Mouse (Mus musculus) heart, adult 8-10 months (tissue): Measurements from ENCODE around the gene Gm5089. TPM values are rescaled to one million over a fixed set of nuclear protein-coding genes. Genes with fewer than 3 reads are reported as not detected.

Experiments used
- DNase-seq: peaks from one replicate; pipeline ENCODE4 v3.0.0; 2022; ENCODE audit warnings: low spot score
- total RNA-seq, 4 experiments: library from RNA; stranded (reverse); gene quantifications; 2 replicates each; pipeline ENCODE4 v1.2.4; 2022

Gene Gm5089
- total RNA-seq, 4 experiments from 2014 or later, result not detected

DNA sequence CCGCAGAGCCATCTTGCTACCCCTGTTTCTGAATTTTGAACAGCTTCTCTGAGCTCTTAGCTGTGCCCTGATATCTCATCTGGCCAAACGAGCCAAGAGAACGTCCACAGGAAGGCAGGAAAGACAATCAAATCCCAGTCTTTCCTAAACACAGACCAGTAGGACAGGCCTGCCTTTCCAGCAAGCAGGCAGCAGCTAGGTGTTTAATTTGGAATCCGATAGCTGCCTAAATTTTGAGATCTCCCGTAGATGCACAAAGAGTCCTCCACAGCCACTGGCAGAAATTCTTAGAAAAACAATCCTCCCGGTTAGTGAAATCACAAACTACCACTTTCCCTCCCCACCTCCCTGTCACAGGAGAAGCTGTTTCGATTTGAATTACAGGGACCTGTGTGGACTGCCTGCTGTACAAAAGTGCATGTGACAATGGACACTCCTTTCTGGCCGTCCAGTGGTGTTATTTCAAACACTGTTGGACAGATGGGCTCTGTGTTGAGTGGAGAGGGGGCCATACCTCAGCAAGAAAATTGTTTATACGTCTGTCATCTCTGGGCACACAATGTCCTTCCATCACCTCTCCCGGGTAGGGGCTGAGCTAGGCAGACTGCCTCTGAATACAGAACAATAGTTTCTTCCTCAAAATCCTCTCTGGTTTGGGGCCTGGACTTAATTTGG, 24.2 kb downstream of the Gm5089 start:
- DNase-seq, result no peak

DNA sequence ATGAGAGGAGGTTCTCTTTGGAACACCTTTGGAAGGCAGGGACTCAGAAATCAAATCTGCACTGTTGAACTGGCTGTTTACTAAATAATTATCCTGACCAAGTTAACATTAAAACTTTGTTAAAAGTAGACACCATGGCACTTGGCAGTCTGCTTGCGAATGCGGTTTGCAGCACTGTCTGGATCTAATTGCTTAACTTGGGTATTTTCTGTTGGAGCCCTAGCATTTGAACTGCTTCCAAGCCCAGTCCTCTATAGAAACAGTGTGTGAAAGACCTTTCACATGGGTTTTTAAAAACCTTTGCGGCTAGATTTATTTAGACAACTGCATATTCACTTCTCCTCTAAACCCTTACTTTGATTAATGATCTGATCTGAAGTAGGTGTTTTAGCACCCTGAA, 26.5 kb downstream of the Gm5089 start:
- no peak for DNase-seq

DNA sequence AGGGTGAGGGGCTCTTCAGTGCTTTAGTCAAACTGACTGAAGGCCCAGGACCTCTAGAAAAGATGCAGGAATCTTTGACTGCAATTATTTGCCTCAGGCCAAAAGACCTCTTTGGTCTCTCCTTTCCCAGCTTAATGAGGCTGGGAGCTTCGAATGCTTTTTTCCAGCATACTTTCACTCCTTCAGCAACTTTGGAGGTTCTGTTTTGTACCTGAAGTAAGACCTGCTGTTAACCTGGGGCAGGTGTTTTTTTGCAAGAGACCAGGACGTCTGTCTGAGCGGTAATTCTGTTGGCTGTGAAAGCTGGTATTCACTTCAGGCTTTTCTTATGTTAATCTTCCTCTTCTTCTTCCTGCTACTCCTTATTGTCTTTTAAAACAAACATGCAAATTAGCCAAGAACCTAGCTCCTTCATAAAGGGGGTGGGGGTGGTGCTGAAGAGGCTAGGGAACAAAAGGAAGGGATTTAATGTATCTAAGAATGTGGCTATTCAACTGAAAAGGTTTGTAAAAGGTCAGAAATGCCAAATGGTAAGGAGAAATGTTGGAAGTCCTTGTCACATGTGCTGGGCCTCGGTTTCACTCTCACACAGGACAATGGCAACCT, 34.6 kb downstream of the Gm5089 start:
- DNase-seq, result no peak

DNA sequence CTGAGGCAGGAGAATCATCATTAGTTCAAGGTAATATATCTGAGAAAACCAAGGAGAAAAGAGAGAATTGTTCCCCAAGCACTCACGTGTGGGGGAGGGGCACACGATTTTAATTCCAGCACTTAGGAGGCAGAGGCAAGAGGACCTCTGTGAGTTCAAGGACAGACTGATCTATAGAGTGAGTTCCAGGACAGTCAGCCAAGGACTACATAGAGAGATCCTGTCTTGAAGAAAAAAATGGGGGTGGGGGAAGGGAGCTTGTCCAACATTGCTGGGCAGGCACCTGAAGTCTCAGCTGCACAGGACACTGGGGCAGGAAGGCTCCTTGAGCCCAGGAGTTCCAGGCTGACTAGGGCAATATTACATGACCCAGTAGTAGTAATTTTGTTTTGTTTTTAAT, 36.1 kb downstream of the Gm5089 start:
- DNase-seq, result no peak

DNA sequence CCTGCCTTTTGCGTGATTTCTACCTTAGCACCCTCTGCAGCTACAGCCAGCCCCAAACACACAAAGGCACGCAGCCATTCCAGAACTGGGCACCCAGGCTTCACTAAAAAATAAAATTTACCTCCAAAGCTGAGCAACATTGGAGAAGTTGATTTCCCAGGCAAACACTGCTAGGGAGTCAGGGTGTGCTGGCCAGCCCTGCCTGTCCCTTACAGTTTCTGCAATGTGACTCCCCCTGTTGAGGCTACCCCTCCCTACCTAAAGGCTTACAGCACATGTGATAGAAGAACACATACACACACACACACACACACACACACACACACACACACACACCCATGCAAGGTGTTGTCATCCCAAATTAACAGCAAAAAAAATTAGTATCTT, 37.4 kb downstream of the Gm5089 start:
- DNase-seq, result no peak

DNA sequence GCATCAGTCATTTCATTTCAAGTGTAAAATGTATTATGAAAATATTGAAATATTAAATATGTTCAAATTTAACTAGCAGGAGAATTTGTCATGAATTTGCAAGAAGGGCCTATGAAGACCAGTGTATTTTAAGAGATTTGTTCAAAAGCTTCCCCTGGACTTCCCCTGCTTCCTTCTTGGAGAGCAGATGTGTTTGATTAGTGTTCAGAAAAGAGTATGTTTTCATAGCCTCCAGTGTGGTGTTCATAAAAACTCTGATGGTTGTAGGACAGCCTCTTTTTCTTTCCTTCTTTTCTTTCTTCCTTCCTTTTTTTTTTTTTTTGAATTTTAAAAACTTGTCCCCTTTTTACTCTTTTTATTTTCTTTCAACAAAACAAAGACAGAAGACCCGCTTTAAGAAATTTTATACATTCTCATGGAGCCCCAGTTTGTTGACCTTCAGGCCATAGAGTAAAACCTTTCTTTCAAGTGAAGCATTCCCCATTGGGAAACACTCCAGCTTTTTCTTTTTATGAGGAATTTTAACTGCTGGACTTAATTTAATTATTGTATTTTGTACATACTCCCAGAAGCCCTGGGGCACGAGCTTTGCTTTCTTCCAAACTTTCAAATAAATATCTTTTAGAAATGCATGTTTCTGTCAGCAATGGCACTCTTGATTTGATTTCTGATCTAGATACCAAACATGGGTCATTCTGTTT, 37.9 kb downstream of the Gm5089 start:
- no peak for DNase-seq

DNA sequence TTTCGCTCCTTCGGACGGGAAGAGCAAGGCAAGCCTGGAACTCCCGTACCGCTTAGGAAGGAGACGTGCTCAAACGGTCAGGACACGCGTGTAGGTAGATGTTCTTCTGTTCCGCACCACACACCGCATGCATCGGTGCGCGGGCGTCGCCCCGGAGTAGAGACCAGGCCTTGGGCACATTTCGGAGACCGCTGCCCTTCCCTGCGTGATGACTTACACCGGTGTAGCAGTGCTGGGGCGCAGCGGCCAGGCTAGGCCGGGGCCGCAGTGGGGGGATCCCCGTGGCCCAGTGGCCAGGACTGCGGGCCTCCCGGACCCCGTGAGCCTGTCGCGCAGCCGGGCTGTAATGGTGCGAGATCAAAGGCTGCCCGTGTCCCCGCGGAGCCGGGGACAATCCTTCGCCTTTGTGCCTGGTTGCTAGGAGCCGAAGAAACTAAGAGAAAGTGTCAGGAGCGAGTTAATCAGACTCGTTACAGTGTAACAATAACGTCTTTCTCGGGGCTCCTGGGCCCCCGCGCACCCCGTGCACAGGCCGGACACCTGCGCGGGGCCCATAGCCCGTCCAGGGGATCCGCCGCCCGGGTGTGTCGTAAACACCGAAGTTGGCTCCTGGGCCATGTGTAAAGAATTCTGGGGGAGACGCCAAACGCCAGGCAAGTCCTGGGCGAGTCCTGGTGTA, 44.2 kb downstream of the Gm5089 start:
- DNase-seq, result no peak

DNA sequence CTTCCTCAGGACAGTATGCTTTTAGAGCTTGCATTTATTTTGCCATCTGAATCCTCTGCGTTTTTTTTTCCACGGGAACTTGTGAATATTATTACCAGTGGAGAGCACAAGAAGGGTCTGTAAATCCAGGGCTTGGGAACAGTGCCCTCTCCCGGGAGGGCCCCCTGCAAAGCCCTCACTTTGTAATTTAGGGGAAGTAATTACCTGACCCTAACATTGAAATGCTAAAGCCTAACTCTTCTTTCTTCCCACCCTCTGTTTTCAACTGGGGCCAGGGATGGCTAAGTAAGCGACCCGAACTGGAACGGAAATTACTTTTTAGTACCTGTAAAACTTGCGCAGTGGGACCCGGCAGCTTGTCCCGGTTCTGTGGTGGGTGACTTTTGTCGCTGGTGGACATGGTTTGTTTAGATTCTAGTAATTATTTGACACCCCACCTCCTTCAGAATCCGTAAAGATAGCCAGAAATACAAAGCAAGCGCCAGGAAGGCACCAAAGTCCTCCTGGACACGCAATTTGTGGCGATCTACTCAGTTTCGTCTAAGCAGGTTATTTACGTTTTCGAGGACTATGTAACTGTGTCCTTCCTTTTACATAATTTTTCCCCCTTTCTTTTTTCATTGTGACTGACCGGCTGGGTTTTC, 44.9 kb downstream of the Gm5089 start:
- no peak for DNase-seq

DNA sequence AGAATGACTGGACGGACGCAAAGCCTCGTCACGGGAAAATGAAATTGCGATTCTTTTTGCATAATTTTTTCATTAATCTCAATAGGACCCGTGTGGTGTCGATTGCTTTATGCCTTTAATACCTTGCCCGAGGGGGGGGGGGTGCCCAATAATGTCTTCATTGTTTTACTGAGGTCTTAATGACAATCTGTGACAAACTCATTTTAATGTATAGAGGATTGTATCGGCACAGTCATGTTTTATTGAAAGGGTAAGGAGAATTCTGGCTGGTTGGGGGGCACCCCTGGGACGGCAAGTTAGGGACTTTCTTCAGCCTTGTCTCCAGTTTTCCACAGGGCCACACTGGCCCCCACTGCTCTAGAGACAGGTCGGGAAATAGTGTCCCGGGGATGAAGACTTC, 45.7 kb downstream of the Gm5089 start:
- no peak for DNase-seq

DNA sequence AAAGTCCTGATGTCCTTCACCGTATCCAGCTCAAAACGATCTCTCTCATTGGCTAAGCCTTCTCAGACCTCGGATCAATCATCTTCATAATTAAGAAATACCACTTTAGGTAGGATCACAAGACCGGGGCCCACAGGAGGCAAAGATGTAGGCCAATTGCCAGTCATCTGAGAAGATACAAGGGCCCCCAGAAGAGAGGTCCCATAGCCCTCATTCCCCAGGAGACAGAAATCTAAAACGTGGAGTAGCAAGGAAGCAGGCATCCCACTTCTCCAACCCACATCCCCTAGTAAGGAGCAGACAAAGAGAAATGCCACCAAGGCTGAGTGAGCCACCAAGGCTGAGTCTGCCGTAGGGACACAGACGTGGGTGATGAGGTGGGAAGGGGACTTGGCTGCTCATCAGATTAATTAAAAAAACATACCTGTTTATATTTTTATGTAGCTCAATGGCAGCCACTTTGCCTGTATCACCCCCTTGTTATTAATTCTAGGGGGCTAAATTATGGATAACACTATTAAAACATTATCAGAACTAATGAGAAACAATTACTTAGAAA, 46.2 kb downstream of the Gm5089 start:
- no peak for DNase-seq

DNA sequence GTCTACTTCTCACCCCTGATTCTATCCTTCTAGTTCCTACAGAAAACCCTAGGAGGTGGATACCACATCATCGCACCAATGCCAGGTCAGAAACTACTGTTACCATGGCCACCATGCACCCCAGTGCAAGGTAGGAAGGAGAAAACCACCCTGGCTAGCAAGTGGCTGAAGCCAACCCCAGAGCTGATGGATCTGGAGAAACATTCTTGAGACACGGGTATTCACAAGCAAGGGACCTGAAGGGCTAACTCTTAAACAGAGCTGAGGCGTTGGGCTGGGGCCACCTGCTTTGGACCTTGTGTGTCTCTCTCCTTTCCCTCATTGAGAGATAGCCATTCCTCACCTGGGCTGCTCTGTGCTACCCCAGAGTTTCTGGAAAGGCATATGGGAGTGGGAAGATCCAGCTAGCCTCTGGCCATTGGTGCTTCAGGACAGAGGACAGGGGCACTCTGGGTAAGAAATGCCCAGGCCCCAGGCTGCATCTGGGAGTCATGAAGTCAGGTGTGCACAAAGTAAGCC, 47.4 kb downstream of the Gm5089 start:
- DNase-seq, result no peak

DNA sequence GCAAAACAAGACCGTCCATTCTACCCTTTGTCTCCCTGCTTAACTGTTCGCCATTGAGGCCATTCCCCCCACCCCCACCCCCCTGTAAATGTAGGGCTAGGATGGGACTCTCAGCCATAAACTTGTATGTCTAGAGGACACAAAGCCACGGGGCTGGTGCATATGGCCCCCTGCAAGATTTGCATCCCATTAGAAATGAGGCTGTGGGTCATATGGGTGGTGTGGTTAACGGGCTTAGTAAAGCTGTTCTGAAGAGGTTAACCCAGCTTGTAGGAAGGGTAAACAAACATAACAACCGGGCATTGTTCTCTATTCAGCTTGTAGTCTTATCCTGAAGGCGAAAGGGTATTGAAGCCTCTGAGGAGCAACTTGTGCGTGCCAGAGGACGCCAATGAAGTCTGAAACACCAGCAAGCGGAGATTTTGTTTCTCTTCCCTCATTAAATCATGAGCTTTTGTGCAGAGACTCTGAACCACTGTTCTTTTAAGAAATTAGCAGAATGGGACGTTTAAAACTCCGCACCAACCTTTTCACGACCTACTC, 48.1 kb downstream of the Gm5089 start:
- no peak for DNase-seq

DNA sequence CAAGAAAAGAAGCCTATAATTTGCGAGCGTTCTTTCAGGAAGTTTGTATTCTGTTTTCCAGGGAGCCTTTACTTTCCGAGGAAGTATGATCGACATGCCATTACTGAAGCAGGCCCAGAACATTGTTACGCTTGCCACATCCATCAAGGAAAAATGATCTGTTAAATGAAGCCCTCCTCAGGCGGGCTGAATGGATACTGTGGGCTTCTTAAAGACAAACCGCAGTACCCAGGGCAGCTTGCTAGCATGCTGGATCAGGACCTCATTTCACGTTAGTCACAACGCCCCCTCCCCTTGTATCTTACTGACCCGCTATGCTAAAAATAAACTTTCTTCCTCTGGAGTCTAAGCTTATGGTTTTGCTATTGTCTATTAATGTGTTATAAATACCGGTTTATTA, 49.0 kb downstream of the Gm5089 start:
- no peak for DNase-seq

DNA sequence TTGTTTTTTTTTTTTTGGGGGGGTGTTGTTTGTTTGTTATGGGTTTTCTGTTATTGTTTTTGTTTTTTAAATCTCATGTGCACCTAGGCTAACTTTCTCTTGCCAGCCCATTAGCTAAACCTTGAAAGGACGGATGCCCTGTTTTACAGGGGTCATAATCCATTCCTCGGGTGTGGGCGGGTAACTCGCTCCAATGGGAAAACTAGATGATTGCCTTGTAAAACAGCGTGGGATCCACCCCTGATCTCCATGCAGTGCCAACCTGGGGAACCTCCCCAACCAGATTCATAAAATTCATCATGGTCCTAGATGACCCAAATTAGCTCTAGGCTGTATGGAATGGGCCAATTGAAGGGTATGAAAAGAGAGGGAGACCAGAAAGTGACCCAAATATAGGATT, 51.0 kb downstream of the Gm5089 start:
- no peak for DNase-seq

DNA sequence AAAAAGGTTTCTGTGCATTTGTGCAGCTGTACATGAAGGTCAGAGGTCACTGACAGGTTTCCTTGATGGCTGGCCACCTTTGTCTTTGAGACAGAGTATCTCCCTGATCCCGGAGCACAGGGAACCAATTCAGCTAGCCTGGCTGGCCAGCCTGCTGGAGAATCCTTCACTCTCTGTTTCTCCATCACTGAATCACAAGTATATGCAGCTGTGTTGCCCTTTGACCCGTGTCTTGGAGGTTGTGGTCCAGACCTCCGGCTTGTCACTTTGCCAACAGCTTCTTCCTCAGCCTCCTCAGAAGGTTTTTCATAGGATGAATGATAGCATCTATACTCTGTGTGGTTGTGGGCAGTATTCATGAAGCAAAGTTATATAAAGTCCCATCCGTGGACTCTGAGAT, 52.2 kb downstream of the Gm5089 start:
- DNase-seq, result no peak

DNA sequence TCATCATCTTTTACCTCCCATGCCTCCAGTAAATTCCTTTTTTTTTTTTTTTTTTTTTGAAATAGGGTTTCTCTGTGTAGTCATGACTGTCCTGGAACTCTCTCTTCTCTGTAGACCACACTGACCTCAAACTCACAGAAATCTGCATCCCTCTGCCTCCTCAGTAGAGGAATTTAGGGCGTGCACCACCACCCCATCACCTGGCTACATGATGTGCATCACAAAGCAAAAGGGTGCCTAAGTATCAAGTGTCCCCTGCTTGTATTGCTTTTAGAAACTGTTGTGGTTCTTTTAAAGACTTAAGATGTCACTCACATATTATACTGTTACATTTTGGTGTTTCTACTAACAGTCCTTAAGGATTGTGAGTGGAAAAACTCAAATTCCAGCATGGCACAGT, 57.8 kb downstream of the Gm5089 start:
- DNase-seq, result no peak

DNA sequence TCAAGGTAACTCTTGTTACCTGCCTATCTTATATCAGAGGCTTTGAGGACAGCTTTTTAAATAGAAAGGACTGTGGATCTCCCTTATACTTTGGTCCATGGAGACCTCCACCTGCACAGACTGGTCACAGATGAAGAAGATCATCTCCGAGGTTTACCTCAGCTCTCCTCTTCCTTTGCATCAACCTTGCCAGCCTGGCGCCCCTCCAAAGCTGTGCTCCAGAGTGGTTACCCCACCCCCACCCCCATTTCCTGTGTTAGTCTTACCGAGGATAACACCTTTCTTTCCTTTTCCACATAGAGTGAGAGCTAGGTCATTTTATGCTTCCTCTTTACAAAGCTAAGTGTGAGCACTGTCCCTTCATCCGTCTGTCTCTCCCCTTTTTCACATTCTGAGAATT, 60.0 kb downstream of the Gm5089 start:
- no peak for DNase-seq

DNA sequence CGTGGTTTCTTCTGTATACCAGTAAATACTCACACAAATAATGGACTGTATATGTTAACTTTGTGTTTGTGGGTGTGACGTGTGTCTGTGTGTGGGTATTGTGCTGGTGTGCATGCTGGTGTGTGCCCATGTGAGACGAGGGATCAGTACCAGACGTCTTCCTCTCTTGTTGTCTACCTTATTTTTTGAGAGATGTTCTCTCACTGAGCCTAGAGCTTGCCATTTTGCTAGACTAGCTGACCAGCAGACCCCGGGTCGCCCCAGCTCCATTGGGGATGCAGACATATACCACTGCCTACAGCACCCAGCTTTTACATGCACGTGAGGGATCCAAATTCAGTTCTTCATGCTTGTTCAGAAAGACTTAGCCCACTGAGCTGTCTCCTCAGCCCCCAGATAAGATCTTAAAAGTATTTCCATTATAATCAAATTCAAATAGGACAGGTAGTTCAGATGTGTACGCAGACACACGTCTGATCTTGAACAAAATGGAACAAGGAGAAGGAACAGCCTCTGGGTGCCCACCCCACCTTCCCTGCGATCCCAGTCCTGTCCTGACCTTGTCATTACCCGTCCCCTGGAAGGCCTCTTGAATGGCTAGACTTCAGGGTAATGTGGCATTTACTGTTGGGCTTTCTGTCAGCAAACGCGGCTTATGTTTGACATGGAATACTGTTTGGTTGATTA, 61.1 kb downstream of the Gm5089 start:
- no peak for DNase-seq

DNA sequence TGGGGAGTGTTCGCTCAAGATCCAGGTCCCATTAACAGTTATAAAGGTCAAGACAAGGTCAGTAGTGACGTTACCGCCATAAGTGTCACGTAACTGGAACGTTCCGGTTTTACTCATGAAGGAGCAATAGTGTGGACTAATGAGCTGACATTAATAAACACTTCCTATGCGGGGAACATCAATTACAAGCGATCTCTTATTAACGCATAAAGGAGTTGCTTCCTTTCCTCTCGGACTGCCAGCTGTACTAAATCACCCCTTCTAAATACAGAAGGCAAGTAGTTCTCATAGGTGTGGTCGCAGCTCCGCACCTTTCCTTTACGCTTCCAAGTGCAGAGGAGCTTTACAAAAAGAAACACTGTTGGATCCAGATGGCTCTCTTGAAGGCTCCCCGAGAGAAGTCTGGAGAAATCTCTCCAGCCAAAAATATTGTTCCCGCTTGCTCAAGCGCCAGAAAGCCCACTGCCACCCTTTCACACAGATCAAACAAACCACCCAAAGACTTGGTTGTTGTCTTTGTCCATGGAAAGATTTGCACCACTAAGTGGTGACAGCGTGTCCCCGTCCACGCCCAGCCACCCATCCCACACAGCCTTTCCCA, 62.4 kb downstream of the Gm5089 start:
- no peak for DNase-seq

DNA sequence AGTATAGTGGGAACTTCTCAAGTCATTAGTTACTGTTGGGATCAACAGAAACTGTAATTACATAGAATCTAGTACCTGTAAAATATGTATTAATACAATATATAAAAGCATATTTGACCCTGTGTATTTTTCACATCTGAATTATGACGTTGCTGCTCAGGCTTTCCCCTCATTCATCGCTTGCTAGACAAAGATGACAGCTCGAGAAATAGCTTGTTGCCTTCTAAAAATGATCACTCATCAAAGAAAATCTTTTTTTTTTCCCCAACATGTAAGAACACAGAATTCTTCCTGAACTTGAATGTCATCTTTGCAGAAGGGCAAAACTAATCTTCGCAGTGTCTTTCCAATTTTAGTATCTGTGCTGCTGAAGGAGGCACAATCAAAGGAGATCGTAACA, 63.1 kb downstream of the Gm5089 start:
- DNase-seq, result no peak
